Mouse (Mus musculus): ENCODE measurements around the gene Ralgps1. TPM values are rescaled to one million over a fixed set of nuclear protein-coding genes. Genes with fewer than 3 reads are reported as not detected.
A peak's percentile ranks its signal among the peaks of the same experiment; 100 is the strongest.
"Not testable (repeated sequence)": the region's sequence is repeated elsewhere in the genome, so short reads cannot be mapped to it uniquely, and the experiment has no call there.

The Ralgps1 gene
- polyA plus RNA-seq, 1 experiment = 48.7 TPM

DNA sequence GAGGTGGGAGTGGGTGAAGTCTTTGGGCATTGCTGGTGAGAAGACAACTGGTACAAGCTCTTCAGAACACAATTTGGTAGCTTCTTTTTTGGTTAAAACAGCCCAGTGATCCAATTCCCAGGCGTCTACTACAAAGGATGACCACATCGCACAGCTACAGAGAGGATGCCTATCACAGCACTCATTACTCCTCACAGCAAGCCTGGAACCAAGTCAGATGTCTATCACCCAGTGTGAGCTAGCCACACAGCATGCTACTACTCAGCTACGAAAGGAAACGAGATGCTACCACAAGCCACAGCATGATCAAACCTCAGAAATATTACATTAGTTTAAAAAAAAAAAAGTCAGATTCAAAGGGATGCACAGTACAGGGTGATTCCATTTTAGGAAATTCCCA lies 29.1 kb downstream of the Ralgps1 start:
- H3K4me1 ChIP-seq (ENCODE audit: control insufficient read depth, insufficient read depth, low read length) = peaks cover 52% of the 10 kb centered on the region
- H3K4me3 ChIP-seq (replicated peaks; ENCODE audit: insufficient read depth, low read depth, low read length) = no peak overlapping the region
- 6% methylated on average over 4 of the region's 4 CpGs for WGBS
- no peaks in the 10 kb centered on the region for H3K27me3 ChIP-seq (ENCODE audit: control insufficient read depth, insufficient read depth, low read length)
- no peak for TF ChIP-seq CTCF (IDR thresholded peaks at IDR 0.05; ENCODE audit: borderline replicate concordance, insufficient read depth, low read depth, low read length)
- TF ChIP-seq POLR2A (IDR thresholded peaks at IDR 0.05; ENCODE audit: borderline replicate concordance, insufficient read depth, low read length) = no peak
- H3K27ac ChIP-seq (ENCODE audit: insufficient read depth, low read length) = no peak overlapping the region
- peak in 1 of 2 experiments; percentile 42 for DNase-seq

DNA sequence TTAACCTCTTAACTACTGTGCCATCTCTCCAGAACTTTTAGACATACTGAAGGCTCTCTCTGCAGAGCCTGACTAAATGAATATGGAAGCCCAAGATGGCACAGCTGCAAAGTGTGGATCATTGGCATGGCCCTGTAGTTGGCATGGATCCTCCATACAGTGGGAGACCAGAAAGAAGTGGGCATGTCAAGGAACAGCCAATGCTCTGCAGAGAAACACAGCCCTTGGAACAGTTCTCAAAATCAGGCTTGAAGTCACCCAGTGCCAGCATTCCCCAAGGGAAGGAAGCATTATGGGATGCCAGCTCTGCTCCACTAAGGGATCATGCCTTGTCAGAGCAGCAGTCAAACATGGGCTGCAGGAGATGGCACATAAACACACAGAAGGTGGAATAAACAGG lies 35.5 kb downstream of the Ralgps1 start:
- Histone ChIP-seq H3K4me1 (ENCODE audit: control insufficient read depth, insufficient read depth, low read length) (peaks cover 33% of the 10 kb centered on the region), H3K4me3 (replicated peaks; ENCODE audit: insufficient read depth, low read depth, low read length) (no peak overlapping the region), H3K27me3 (ENCODE audit: control insufficient read depth, insufficient read depth, low read length) (no peaks in the 10 kb centered on the region), H3K27ac (ENCODE audit: insufficient read depth, low read length) (no peak overlapping the region)
- DNase-seq = no peak
- TF ChIP-seq CTCF (IDR thresholded peaks at IDR 0.05; ENCODE audit: borderline replicate concordance, insufficient read depth, low read depth, low read length) = no peak

DNA sequence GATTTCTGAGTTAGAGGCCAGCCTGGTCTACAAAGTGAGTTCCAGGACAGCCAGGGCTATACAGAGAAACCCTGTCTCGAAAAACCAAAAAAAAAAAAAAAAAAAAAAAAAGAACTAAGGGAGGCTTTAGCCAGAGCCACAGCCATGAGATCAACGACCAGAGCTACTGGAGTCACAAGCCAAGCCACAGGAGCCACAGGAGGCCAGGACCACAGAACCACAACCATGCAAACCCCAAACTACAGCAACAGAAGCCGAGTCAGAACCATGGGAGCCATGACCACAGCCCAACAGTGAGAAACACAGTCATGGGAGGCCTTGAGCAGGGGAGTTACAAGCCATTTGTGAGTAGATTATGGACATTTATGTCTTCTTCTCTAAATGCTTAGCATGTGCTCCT lies 41.7 kb downstream of the Ralgps1 start:
- 62% methylated on average over 3 of the region's 3 CpGs for WGBS
- Histone ChIP-seq H3K27me3 (ENCODE audit: control insufficient read depth, insufficient read depth, low read length) (no peaks in the 10 kb centered on the region), H3K27ac (ENCODE audit: insufficient read depth, low read length) (no peak overlapping the region), H3K4me1 (ENCODE audit: control insufficient read depth, insufficient read depth, low read length) (peaks cover 4% of the 10 kb centered on the region), H3K4me3 (replicated peaks; ENCODE audit: insufficient read depth, low read depth, low read length) (no peak overlapping the region)
- no peak for DNase-seq
- no peak for TF ChIP-seq POLR2A (IDR thresholded peaks at IDR 0.05; ENCODE audit: borderline replicate concordance, insufficient read depth, low read length)
- TF ChIP-seq CTCF (IDR thresholded peaks at IDR 0.05; ENCODE audit: borderline replicate concordance, insufficient read depth, low read depth, low read length) = no peak

DNA sequence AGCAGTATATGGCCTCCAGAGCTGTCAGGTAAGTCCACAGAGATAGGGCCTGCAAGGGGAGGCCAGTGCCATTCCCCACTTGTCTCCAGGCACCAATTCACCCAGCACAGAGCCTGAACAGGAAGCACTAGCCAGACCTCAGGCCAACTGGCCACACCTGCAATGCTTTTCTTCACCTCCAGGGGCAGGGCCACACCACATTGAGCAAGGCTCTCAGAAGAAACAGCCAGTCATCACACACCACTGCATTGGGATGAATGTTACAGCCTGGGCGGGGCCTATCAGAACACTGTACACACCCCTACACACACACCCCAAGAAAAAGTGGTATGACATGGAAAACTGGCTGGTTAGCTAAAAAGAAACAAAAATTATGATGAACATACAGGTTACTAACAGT lies 42.3 kb downstream of the Ralgps1 start:
- 91% methylated on average over 1 of the region's 1 CpGs for WGBS

DNA sequence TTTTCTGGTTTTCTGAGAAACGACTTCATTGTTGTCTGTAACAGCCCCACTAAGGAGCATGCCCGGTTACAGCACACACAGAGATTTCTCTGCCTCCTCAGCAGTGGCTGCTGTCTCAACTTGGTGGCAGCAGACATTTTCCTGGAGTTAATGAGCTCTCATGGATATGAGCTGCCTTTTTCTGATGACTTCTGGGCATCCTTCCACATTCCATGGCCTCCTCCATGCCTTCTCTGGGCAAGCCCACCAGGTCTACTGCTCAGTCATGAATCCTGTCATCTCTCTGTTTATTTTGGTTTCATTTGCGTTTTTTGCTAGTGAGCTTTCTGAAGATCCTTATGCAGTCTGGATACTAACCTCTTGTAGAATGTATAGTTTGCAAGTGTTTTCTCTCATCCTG lies 45.9 kb downstream of the Ralgps1 start:
- H3K27ac ChIP-seq (ENCODE audit: insufficient read depth, low read length) = no peak overlapping the region
- WGBS = 24% methylated on average over 3 of the region's 3 CpGs
- peaks cover 16% of the 10 kb centered on the region for H3K4me1 ChIP-seq (ENCODE audit: control insufficient read depth, insufficient read depth, low read length)
- DNase-seq = no peak
- no peak overlapping the region for H3K4me3 ChIP-seq (replicated peaks; ENCODE audit: insufficient read depth, low read depth, low read length)
- no peak for TF ChIP-seq POLR2A (IDR thresholded peaks at IDR 0.05; ENCODE audit: borderline replicate concordance, insufficient read depth, low read length)
- TF ChIP-seq CTCF (IDR thresholded peaks at IDR 0.05; ENCODE audit: borderline replicate concordance, insufficient read depth, low read depth, low read length) = no peak
- no peaks in the 10 kb centered on the region for H3K27me3 ChIP-seq (ENCODE audit: control insufficient read depth, insufficient read depth, low read length)

More for the DNA sequence above, 42.3 kb downstream of the Ralgps1 start:
- peak in 1 of 2 experiments; percentile 59 for DNase-seq
- H3K27ac ChIP-seq (ENCODE audit: insufficient read depth, low read length) = no peak overlapping the region
- no peak overlapping the region for H3K4me3 ChIP-seq (replicated peaks; ENCODE audit: insufficient read depth, low read depth, low read length)
- TF ChIP-seq CTCF (IDR thresholded peaks at IDR 0.05; ENCODE audit: borderline replicate concordance, insufficient read depth, low read depth, low read length) = peak; percentile 71
- TF ChIP-seq POLR2A (IDR thresholded peaks at IDR 0.05; ENCODE audit: borderline replicate concordance, insufficient read depth, low read length) = no peak
- no peaks in the 10 kb centered on the region for H3K27me3 ChIP-seq (ENCODE audit: control insufficient read depth, insufficient read depth, low read length)
- H3K4me1 ChIP-seq (ENCODE audit: control insufficient read depth, insufficient read depth, low read length) = peaks cover 5% of the 10 kb centered on the region

DNA sequence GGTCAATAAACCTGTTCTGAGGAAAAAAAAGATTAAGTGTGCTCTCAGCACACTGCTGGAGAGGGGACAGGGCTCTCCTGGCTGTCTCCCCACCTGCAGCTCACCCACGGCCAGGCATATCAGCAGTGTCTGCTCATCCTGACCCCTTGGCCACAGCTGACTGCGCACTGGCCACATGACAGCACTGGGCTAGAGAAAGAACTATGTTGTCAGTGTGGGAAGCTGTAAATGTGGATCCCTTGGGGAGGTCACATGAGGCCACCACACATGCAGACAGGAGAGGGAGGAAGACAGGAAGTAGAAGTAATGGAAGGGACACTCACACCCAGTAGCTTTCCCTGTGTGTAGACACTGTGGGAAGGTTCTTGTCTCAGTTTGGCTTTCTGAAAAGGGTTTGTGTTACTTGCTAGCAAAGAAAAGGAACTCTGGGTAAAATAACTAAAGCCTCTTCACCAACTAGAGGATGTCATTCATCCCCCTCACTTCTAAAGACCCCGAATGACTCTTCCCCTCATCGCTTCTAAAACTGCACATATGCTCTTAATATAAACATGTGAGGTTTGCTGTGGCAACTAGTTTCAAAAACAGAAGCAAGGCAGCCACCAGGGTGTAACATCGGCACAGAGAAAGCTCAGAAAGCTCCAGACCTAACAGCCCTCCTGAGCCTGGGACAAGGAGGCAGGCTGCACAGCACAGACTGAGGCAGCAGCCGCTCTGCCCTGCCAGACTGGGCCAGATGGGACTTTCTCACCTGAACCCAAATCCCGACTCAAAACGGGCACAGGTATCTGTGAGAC lies 47.3 kb downstream of the Ralgps1 start:
- H3K27ac ChIP-seq (ENCODE audit: insufficient read depth, low read length) = no peak overlapping the region
- peaks cover 29% of the 10 kb centered on the region for H3K4me1 ChIP-seq (ENCODE audit: control insufficient read depth, insufficient read depth, low read length)
- no peaks in the 10 kb centered on the region for H3K27me3 ChIP-seq (ENCODE audit: control insufficient read depth, insufficient read depth, low read length)
- WGBS = 61% methylated on average over 8 of the region's 8 CpGs
- no peak for DNase-seq
- TF ChIP-seq CTCF (IDR thresholded peaks at IDR 0.05; ENCODE audit: borderline replicate concordance, insufficient read depth, low read depth, low read length) = no peak
- no peak for TF ChIP-seq POLR2A (IDR thresholded peaks at IDR 0.05; ENCODE audit: borderline replicate concordance, insufficient read depth, low read length)
- H3K4me3 ChIP-seq (replicated peaks; ENCODE audit: insufficient read depth, low read depth, low read length) = no peak overlapping the region

DNA sequence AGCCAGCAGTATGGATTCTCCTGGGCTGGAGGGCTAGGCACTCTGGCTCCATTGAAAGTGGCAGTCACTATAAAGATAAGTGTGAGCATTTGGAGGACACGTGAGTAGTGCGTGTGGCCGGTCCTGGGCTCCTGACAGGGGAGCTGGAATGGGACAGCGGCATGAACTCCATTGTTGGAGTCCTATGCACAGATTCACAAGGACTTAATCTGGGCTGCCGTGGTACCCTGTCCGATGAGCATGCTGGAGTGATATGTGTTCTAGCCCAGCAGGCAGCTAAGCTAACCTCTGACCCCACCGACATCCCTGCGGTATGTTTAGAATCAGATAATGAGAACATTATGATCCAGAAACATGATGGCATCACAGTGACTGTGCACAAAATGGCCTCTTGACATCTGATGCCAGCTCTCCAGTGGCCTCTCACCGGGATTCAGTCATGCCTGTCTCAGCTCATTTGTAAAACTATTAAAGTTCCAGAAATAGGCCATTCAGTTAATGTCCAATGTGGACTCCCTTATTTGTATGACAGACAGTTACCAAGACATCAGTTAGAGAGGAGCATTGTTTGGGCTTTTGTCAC lies 48.2 kb downstream of the Ralgps1 start:
- DNase-seq; H3K27me3 ChIP-seq (ENCODE audit: control insufficient read depth, insufficient read depth, low read length); H3K4me3 ChIP-seq (replicated peaks; ENCODE audit: insufficient read depth, low read depth, low read length); H3K27ac ChIP-seq (ENCODE audit: insufficient read depth, low read length): not testable (repeated sequence)
- WGBS = 57% methylated on average over 9 of the region's 9 CpGs
- peaks cover 33% of the 10 kb centered on the region for H3K4me1 ChIP-seq (ENCODE audit: control insufficient read depth, insufficient read depth, low read length)

DNA sequence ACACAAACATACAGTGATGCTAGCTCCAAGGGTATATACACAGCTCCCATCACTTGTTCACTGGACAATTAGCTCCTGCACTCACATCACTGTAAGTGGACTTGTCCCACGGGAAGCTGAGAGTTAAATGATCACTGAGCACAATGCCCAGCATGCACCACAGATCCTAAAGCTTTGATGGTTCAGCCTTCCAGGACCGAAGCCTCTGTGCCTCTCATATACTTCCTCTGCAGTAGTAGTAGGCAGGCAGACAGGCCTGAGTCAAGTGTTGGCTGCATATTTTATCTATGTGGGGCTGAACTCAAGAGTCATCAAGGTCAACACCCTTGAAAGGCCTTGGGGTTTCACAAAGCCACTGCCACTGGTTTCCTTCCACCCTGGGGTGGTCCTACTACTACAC lies 49.6 kb downstream of the Ralgps1 start:
- TF ChIP-seq CTCF (IDR thresholded peaks at IDR 0.05; ENCODE audit: borderline replicate concordance, insufficient read depth, low read depth, low read length) (no peak), POLR2A (IDR thresholded peaks at IDR 0.05; ENCODE audit: borderline replicate concordance, insufficient read depth, low read length) (no peak)
- H3K27ac ChIP-seq (ENCODE audit: insufficient read depth, low read length) = no peak overlapping the region
- peaks cover 47% of the 10 kb centered on the region for H3K4me1 ChIP-seq (ENCODE audit: control insufficient read depth, insufficient read depth, low read length)
- no peak overlapping the region for H3K4me3 ChIP-seq (replicated peaks; ENCODE audit: insufficient read depth, low read depth, low read length)
- WGBS = 75% methylated on average over 2 of the region's 2 CpGs
- DNase-seq = no peak
- no peaks in the 10 kb centered on the region for H3K27me3 ChIP-seq (ENCODE audit: control insufficient read depth, insufficient read depth, low read length)

Data from cerebellum, adult 2 months (tissue).